Mouse (Mus musculus): ENCODE results near the gene Nudt6.

GRCm38 (mm10) chr3:37469353-37469752, 49.3 kb upstream of the Nudt6 start:
- TF ChIP-seq POLR2A (IDR thresholded peaks at IDR 0.05; ENCODE audit: insufficient read length, low read depth) (no peak), POLR2AphosphoS2 (IDR thresholded peaks at IDR 0.05; ENCODE audit: insufficient read length, low read depth) (no peak), MAX (IDR thresholded peaks at IDR 0.05; ENCODE audit: low read depth) (no peak), USF1 (IDR thresholded peaks at IDR 0.05; ENCODE audit: low read depth) (no peak), CEBPB (IDR thresholded peaks at IDR 0.05; ENCODE audit: insufficient read depth, poor library complexity, severe bottlenecking) (no peak), E2F4 (IDR thresholded peaks at IDR 0.05; ENCODE audit: insufficient read depth) (no peak), REST (IDR thresholded peaks at IDR 0.05; ENCODE audit: insufficient read depth, insufficient read length) (no peak), SRF (IDR thresholded peaks at IDR 0.05; ENCODE audit: control insufficient read depth, insufficient read length, low read depth) (no peak)
